Mouse (Mus musculus) MEL (cell line): ENCODE data around the gene Bud31. TPM values are rescaled to one million over a fixed set of nuclear protein-coding genes. Genes with fewer than 3 reads are reported as not detected.
"Not testable (repeated sequence)": the region's sequence is repeated elsewhere in the genome, so short reads cannot be mapped to it uniquely, and the experiment has no call there.

Experiments used
- DNase-seq: peaks from one replicate; pipeline ENCODE4 v3.0.0; 2011; ENCODE audit warnings: low read depth, low spot score
- H3K27ac ChIP-seq: 2 replicates; pipeline ENCODE4 v1.5.1; 2012; ENCODE audit warnings: low read depth, mild to moderate bottlenecking, control low read depth, low read length, moderate library complexity; ENCODE audit not compliant: control insufficient read depth
- H3K27me3 ChIP-seq, 2 experiments: fragments of 150-350 bp in 1 of 2; sonication (generic) in 1 of 2; 2 replicates each; pipeline ENCODE4 v1.6.1; 2012; ENCODE audit warnings: low read length in 2 of 2, mild to moderate bottlenecking in 2 of 2, improper control_type of control experiment in 1 of 2, moderate library complexity in 1 of 2; ENCODE audit not compliant: insufficient read depth in 2 of 2, control insufficient read depth in 1 of 2
- H3K36me3 ChIP-seq, 2 experiments: 2 replicates each; pipeline ENCODE4 v1.6.1; 2012 to 2014; ENCODE audit warnings: low read length in 2 of 2, improper control_type of control experiment in 1 of 2, inconsistent platforms in 1 of 2, mild to moderate bottlenecking in 1 of 2; ENCODE audit not compliant: insufficient read depth in 2 of 2, control insufficient read depth in 1 of 2
- H3K4me1 ChIP-seq, 2 experiments: fragments of 150-350 bp in 1 of 2; sonication (generic) in 1 of 2; 2 replicates each; pipeline ENCODE4 v1.6.1; 2012; ENCODE audit warnings: low read length in 2 of 2, improper control_type of control experiment in 1 of 2, mild to moderate bottlenecking in 1 of 2; ENCODE audit not compliant: insufficient read depth in 2 of 2, control insufficient read depth in 1 of 2
- H3K4me3 ChIP-seq, 2 experiments: fragments of 150-350 bp in 1 of 2; sonication (generic) in 1 of 2; 2 replicates each; pipeline ENCODE4 v1.5.1; 2012; ENCODE audit warnings: low read depth in 2 of 2, low read length in 2 of 2, mild to moderate bottlenecking in 2 of 2, moderate library complexity in 2 of 2, control low read depth in 1 of 2, improper control_type of control experiment in 1 of 2; ENCODE audit not compliant: control insufficient read depth in 1 of 2, insufficient read depth in 1 of 2
- H3K79me2 ChIP-seq: 2 replicates; pipeline ENCODE4 v1.6.1; 2012; ENCODE audit warnings: mild to moderate bottlenecking, low read length, moderate library complexity; ENCODE audit not compliant: control insufficient read depth, poor library complexity, insufficient read depth
- H3K9ac ChIP-seq: 2 replicates; pipeline ENCODE4 v1.6.1; 2012; ENCODE audit warnings: low read depth, mild to moderate bottlenecking, control low read depth, low read length, moderate library complexity; ENCODE audit not compliant: control insufficient read depth, poor library complexity, severe bottlenecking
- H3K9me3 ChIP-seq: fragments of 150-350 bp; sonication (generic); replicated peaks from 2 replicates; pipeline ENCODE4 v1.6.1; 2012; ENCODE audit warnings: mild to moderate bottlenecking, low read length, improper control_type of control experiment, moderate library complexity; ENCODE audit not compliant: insufficient read depth
- MAX ChIP-seq: IDR thresholded peaks from 2 replicates; pipeline ENCODE4 v1.6.1; 2011; ENCODE audit warnings: low read length, improper control_type of control experiment
- NELFE ChIP-seq: IDR thresholded peaks from 2 replicates; pipeline ENCODE4 v1.6.1; 2011; ENCODE audit warnings: low read depth, low read length, improper control_type of control experiment
- POLR2A ChIP-seq, 2 experiments: IDR thresholded peaks; 2 replicates each; pipeline ENCODE4 v1.6.1; 2011 to 2012; ENCODE audit warnings: low read length in 2 of 2, mild to moderate bottlenecking in 2 of 2, control low read depth in 1 of 2, improper control_type of control experiment in 1 of 2, low read depth in 1 of 2, moderate library complexity in 1 of 2; ENCODE audit not compliant: control insufficient read depth in 1 of 2, insufficient read depth in 1 of 2, poor library complexity in 1 of 2
- POLR2AphosphoS2 ChIP-seq: IDR thresholded peaks from 2 replicates; pipeline ENCODE4 v1.6.1; 2011; ENCODE audit warnings: low read length, improper control_type of control experiment
- TCF12 ChIP-seq: IDR thresholded peaks from 2 replicates; pipeline ENCODE4 v1.6.1; 2014; ENCODE audit warnings: low read depth, mild to moderate bottlenecking, inconsistent platforms, low read length, improper control_type of control experiment, moderate library complexity
- UBTF ChIP-seq: IDR thresholded peaks from 2 replicates; pipeline ENCODE4 v1.6.1; 2012; ENCODE audit warnings: low read depth, mild to moderate bottlenecking, inconsistent platforms, low read length, improper control_type of control experiment, moderate library complexity, borderline replicate concordance; ENCODE audit not compliant: insufficient read depth
- polyA plus RNA-seq, 2 experiments: library from polyadenylated mRNA; stranded (reverse) in 1 of 2; unstranded in 1 of 2; fragments of >175 nt in 1 of 2; fragments of >200 nt in 1 of 2; gene quantifications; 2 replicates each; pipeline versions ENCODE4 v1.2.1 to v1.2.4; 2012; ENCODE audit warnings: low replicate concordance in 2 of 2, low read depth in 1 of 2; ENCODE audit not compliant: insufficient read length in 2 of 2, insufficient read depth in 1 of 2, missing spikeins in 1 of 2
- total RNA-seq: library from RNA; depleted of rRNA; stranded (reverse); fragments of 300-350 nt; gene quantifications from 2 replicates; pipeline ENCODE4 v1.2.3, GENCODE M21; 2012

Bud31 gene
- total and polyA plus RNA-seq, 3 experiments: 193 to 207 TPM; not detected in 1

DNA sequence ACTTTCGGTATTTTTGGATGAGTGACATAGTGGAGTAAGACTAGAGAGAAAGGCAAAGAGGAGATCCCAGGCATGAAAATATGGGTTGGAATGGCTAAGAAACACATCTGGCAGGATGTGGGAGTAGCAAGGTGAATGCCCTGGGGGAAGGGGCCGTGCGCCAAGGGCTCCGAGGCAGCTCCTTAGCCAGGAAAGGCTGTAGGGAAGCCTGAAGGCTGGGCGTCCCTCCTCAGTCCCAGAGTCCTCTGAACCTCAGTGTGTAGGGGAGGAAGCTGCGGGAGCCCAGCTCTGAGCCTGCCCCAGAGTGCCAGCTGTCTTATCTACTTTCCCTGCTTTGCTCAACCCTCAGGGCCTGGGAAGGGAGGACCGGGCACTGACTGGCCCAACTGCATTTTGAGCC lies 19.2 kb upstream of the Bud31 start:
- Histone ChIP-seq H3K36me3 (peaks cover 3 to 10% of the 10 kb centered on the region in 2 experiments), H3K9ac (no peak overlapping the region), H3K27ac (no peak overlapping the region), H3K79me2 (peaks cover 45% of the 10 kb centered on the region), H3K27me3 (no peaks in the 10 kb centered on the region), H3K4me1 (peaks cover 2 to 11% of the 10 kb centered on the region in 2 experiments; a peak in 3 of 4 replicates), H3K9me3 (no peaks in the 10 kb centered on the region), H3K4me3 (no peak overlapping the region)
- TF ChIP-seq MAX: no peak
- no peak for DNase-seq

DNA sequence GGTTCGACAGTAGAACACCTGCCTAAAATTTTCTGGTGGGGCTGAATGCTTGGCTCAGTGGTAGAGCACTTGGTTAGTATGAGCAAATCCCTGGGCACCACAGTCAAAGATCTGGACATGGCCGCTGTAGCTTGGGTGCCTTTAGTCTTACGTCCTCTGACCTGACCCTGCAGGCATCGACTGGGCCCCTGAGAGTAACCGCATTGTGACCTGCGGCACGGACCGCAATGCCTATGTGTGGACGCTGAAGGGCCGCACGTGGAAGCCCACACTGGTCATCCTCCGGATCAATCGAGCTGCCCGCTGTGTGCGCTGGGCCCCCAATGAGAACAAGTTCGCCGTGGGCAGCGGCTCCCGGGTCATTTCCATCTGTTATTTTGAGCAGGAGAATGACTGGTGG lies 16.8 kb upstream of the Bud31 start:
- Histone ChIP-seq H3K27ac (no peak overlapping the region), H3K27me3 (no peaks in the 10 kb centered on the region), H3K4me3 (no peak overlapping the region), H3K9ac (no peak overlapping the region), H3K9me3 (no peaks in the 10 kb centered on the region), H3K36me3 (peaks cover 0 to 6% of the 10 kb centered on the region in 2 experiments; a peak in 2 of 4 replicates), H3K4me1 (no peaks in the 10 kb centered on the region), H3K79me2 (peaks cover 24% of the 10 kb centered on the region)
- TF ChIP-seq NELFE: no peak
- 0 out of 4 replicates have a peak, but pooled peaks of 1 of the 2 experiments have one; percentile 4 for TF ChIP-seq POLR2A (IDR thresholded peaks at IDR 0.05; ENCODE audit: control insufficient read depth in 1 of 2, insufficient read depth in 1 of 2, low read depth in 1 of 2, low read length in 2 of 2, poor library complexity in 1 of 2)
- no peak for DNase-seq

DNA sequence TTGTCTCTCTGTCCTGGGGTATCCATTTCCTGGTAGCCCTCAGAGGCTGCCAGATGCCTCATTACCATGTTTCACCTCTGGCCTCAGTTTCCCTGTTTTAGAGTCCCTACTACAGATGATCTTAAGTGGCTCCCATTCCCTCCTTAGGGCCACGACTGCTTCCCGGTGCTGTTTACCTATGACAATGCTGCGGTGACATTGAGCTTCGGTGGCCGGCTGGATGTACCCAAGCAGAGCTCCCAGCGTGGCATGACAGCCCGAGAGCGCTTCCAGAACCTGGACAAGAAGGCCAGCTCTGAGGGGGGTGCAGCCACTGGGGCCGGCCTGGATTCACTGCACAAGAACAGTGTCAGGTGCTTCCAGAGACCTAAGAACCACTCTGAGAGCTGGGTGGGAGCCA lies 13.6 kb upstream of the Bud31 start:
- Histone ChIP-seq H3K4me3 (no peak overlapping the region), H3K9me3 (no peaks in the 10 kb centered on the region), H3K27ac (no peak overlapping the region), H3K4me1 (no peaks in the 10 kb centered on the region), H3K79me2 (no peaks in the 10 kb centered on the region; the same call in 1 of the 2 replicates), H3K27me3 (no peaks in the 10 kb centered on the region)
- no peak for DNase-seq
- TF ChIP-seq TCF12 (no peak), POLR2AphosphoS2 (peak; percentile 12; the same call in 1 of the 2 replicates)
- TF ChIP-seq, all 39 proteins: peak for 1
- H3K9ac ChIP-seq: no peak overlapping the region
- peaks cover 0 to 6% of the 10 kb centered on the region in 2 experiments; a peak in 2 of 4 replicates for H3K36me3 ChIP-seq

DNA sequence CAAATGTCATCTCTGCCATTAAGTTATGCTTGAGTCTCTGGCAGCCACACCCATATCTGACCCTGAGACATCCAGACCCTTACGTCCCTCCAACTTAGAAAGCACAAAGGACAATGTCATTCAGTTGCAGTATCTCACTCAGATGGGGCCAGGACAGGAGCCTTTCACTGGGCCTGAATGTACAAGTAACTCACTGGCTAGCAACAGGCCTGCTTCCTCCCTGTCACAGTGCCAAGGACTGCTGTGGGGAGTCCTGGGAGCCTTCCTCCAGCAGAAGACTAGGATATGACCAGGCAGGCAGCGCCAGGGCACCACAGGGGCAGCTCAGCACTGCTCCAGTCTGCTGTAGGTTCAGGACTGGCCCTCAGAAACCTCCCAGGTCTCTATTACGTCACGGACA lies 11.0 kb upstream of the Bud31 start:
- DNase-seq: peak; percentile 43
- no peaks in the 10 kb centered on the region for H3K27me3 ChIP-seq
- H3K4me3 ChIP-seq: no peak overlapping the region
- H3K4me1 ChIP-seq: no peaks in the 10 kb centered on the region
- H3K9ac ChIP-seq: no peak overlapping the region
- TF ChIP-seq UBTF (no peak), POLR2AphosphoS2 (peak; percentile 69; the same call in 1 of the 2 replicates)
- TF ChIP-seq, all 39 proteins: peak for 1
- H3K9me3 ChIP-seq: no peaks in the 10 kb centered on the region
- peaks cover 0 to 14% of the 10 kb centered on the region in 2 experiments; a peak in 2 of 4 replicates for H3K36me3 ChIP-seq
- no peaks in the 10 kb centered on the region for H3K79me2 ChIP-seq
- no peak overlapping the region for H3K27ac ChIP-seq

DNA sequence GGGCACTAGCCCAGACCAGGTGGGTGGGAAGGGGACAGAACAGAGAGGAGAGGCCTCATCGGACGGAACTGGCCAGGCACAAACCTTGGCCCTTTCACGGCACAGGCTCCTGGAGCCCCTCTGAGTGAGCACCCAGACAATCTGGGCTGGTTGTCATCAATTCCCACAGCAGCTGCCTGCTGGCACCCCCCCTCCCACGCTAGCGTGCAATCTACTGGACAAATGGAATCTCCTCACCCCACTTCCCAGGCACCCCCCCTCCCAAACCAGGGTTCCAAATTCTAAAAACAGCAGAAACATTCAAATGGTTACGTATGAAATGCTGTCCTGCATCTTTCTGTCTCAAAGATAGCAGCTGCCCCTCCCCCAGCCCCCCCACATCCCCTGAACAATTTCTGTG lies 10.4 kb upstream of the Bud31 start:
- H3K9ac ChIP-seq, DNase-seq, H3K4me1 ChIP-seq, H3K27ac ChIP-seq, H3K9me3 ChIP-seq, H3K27me3 ChIP-seq, H3K79me2 ChIP-seq, H3K4me3 ChIP-seq: not testable (repeated sequence)
- H3K36me3 ChIP-seq: peaks cover 0 to 18% of the 10 kb centered on the region in 2 experiments; a peak in 2 of 4 replicates
